Mouse (Mus musculus): ENCODE measurements around the gene Kcnh2.

Gene Kcnh2

GRCm38 (mm10) chr5:24379501-24379900, 28.1 kb upstream of the Kcnh2 start:
- DNase-seq (ENCODE audit: extremely low spot score, low spot score) = no peak

- DNase-seq (ENCODE audit: extremely low spot score, low spot score) = no peak
These were observed 27.3 kb upstream of the Kcnh2 start for GRCm38 (mm10) chr5:24378700-24379099.

GRCm38 (mm10) chr5:24374666-24375328, 23.4 kb upstream of the Kcnh2 start:
- DNase-seq (ENCODE audit: extremely low spot score, low spot score) = no peak

- no peak for DNase-seq (ENCODE audit: extremely low spot score, low spot score)
These were observed 22.8 kb upstream of the Kcnh2 start for GRCm38 (mm10) chr5:24374216-24374615.

- DNase-seq (ENCODE audit: extremely low spot score, low spot score) = no peak
These were observed 22.4 kb upstream of the Kcnh2 start for GRCm38 (mm10) chr5:24373807-24374206.

- DNase-seq (ENCODE audit: extremely low spot score, low spot score) = no peak
These were observed 18.4 kb upstream of the Kcnh2 start for GRCm38 (mm10) chr5:24369767-24370166.

- DNase-seq (ENCODE audit: extremely low spot score, low spot score) = no peak
These were observed 15.0 kb upstream of the Kcnh2 start for GRCm38 (mm10) chr5:24366426-24366825.

GRCm38 (mm10) chr5:24365528-24365927, 14.1 kb upstream of the Kcnh2 start:
- DNase-seq (ENCODE audit: extremely low spot score, low spot score) = no peak

GRCm38 (mm10) chr5:24364963-24365362, 13.6 kb upstream of the Kcnh2 start:
- DNase-seq (ENCODE audit: extremely low spot score, low spot score) = no peak

- DNase-seq (ENCODE audit: extremely low spot score, low spot score) = no peak
These were observed 13.1 kb upstream of the Kcnh2 start, which contains the start of gene Nos3 for GRCm38 (mm10) chr5:24364508-24364907. TSS of gene Nos3 (plus strand) at chr5:24364810.

- no peak for DNase-seq (ENCODE audit: extremely low spot score, low spot score)
These were observed 12.7 kb upstream of the Kcnh2 start for GRCm38 (mm10) chr5:24364061-24364460.

GRCm38 (mm10) chr5:24363467-24363866, 12.1 kb upstream of the Kcnh2 start:
- no peak for DNase-seq (ENCODE audit: extremely low spot score, low spot score)

- DNase-seq (ENCODE audit: extremely low spot score, low spot score) = peak; percentile 87
These were observed 9.5 kb upstream of the Kcnh2 start for GRCm38 (mm10) chr5:24360792-24361454.

GRCm38 (mm10) chr5:24357461-24357860, 6.1 kb upstream of the Kcnh2 start:
- peak; percentile 88 for DNase-seq (ENCODE audit: extremely low spot score, low spot score)

GRCm38 (mm10) chr5:24356764-24357163, 5.4 kb upstream of the Kcnh2 start:
- no peak for DNase-seq (ENCODE audit: extremely low spot score, low spot score)

GRCm38 (mm10) chr5:24353327-24353726, 1.9 kb upstream of the Kcnh2 start:
- DNase-seq (ENCODE audit: extremely low spot score, low spot score) = no peak

GRCm38 (mm10) chr5:24352251-24352859, 951 bp upstream of the Kcnh2 start:
- DNase-seq (ENCODE audit: extremely low spot score, low spot score) = peak; percentile 83

GRCm38 (mm10) chr5:24351701-24352171, 332 bp upstream of the Kcnh2 start:
- DNase-seq (ENCODE audit: extremely low spot score, low spot score) = peak; percentile 86

- no peak for DNase-seq (ENCODE audit: extremely low spot score, low spot score)
These were observed 713 bp downstream of the Kcnh2 start for GRCm38 (mm10) chr5:24350531-24351250.

GRCm38 (mm10) chr5:24350073-24350472, 1.3 kb downstream of the Kcnh2 start:
- no peak for DNase-seq (ENCODE audit: extremely low spot score, low spot score)

- DNase-seq (ENCODE audit: extremely low spot score, low spot score) = peak; percentile 34
These were observed 2.9 kb downstream of the Kcnh2 start for GRCm38 (mm10) chr5:24348546-24348945.

- peak; percentile 67 for DNase-seq (ENCODE audit: extremely low spot score, low spot score)
These were observed 3.3 kb downstream of the Kcnh2 start for GRCm38 (mm10) chr5:24348128-24348527.
